Mouse (Mus musculus) common myeloid progenitor, adult 5-6 weeks (primary cell): ENCODE results near the gene Nefh. TPM values are rescaled to one million over a fixed set of nuclear protein-coding genes. Genes with fewer than 3 reads are reported as not detected.

Experiments used
- ATAC-seq: replicated peaks from 2 replicates; pipeline ENCODE4 v1.8.0; 2016; ENCODE audit warnings: low read depth, mild to moderate bottlenecking, moderate TSS enrichment, inconsistent platforms; ENCODE audit not compliant: poor library complexity, severe bottlenecking
- total RNA-seq: library from RNA; stranded (forward); fragments of 200-1000, 187-1606 nt; gene quantifications from 2 replicates; pipeline ENCODE4 v1.2.3, GENCODE M21; 2017

The Nefh gene
- total RNA-seq = 12.6 and 16.7 TPM in 2 replicates

GRCm38 (mm10) chr11:4947813-4948174 is at the start of gene Nefh:
Gene Nefh (minus strand): TSS chr11:4948064.
- no peak for ATAC-seq

- no peak for ATAC-seq
These were observed 48.8 kb upstream of the Nefh start for GRCm38 (mm10) chr11:4996621-4997199.

- no peak for ATAC-seq
These were observed 47.8 kb upstream of the Nefh start for GRCm38 (mm10) chr11:4995676-4996075.

- no peak for ATAC-seq
These were observed 44.6 kb upstream of the Nefh start for GRCm38 (mm10) chr11:4992471-4992870.

GRCm38 (mm10) chr11:4989187-4989586 is 41.3 kb upstream of the Nefh start:
- ATAC-seq = peak; percentile 64

- ATAC-seq = no peak
These were observed 39.6 kb upstream of the Nefh start for GRCm38 (mm10) chr11:4987487-4987852.

DNA sequence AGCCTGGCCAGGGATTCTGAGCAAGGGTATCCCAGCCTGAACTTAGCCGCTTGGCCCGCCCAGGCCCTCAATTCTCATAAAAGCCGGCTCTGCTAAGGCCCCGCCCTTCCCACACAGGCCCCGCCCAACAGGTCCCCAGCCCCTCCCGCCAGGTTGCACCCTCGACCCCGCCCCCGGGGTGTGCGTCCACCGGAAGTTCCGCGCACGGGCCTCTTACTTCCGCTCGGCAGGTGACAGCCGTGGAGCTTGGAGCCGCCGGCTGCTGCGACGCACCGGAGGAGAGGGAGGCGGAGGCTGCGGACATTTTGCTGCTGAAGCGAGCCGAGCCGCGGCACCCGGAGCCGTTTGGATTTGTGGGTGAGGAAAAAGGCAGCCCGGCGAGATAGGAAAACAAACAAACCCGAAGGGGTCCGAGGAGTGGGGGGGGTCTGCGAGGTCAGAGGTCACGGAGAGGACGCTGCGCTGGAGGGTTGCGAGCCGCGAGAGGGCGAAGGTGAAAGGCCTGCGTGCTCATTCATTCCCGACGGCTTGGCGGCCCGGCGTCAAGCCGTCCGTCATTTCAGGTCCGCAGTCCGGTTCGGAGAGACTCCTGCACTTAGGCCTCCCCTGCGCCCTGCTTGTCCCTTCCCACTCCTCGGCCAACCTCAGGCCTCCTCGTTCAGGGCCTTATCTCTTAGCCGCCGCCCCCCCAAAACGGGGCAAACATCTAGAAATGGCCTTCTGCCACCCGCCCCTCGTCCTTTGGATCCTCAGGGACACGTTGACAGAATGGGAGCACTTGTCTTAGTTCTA is 39.0 kb upstream of the Nefh start, which contains the start of gene Ap1b1:
Gene Ap1b1 (plus strand): TSS at position 130 of the 792 bp plus-strand sequence.
- ATAC-seq = peak; percentile 67

GRCm38 (mm10) chr11:4984799-4985198 is 36.9 kb upstream of the Nefh start:
- no peak for ATAC-seq

- ATAC-seq = peak; percentile 53
These were observed 36.4 kb upstream of the Nefh start for GRCm38 (mm10) chr11:4984249-4984648.

- ATAC-seq = no peak
These were observed 35.7 kb upstream of the Nefh start for GRCm38 (mm10) chr11:4983538-4983937.

- no peak for ATAC-seq
These were observed 35.1 kb upstream of the Nefh start for GRCm38 (mm10) chr11:4983010-4983409.

DNA sequence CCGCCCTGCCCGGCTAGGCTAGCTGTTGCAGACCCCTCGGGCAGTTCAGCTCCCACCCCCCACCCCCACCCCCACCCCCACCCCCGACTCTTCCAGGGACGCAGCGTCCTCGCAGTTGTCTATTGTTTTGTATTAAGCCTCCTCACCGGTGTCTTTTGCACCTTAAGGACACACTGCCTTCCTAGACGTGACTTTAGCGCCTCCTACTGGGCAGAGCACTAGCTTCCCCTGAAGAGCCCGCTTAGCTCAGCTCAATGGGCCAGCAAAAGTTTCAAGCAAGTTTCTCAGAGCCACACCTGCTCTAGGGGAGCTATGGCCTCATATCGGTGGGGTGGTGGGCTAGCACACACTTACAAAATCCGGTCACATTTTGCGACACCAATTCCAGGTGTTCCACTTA is 27.8 kb upstream of the Nefh start:
- ATAC-seq = peak; percentile 37; the same call in 1 of the 2 replicates

DNA sequence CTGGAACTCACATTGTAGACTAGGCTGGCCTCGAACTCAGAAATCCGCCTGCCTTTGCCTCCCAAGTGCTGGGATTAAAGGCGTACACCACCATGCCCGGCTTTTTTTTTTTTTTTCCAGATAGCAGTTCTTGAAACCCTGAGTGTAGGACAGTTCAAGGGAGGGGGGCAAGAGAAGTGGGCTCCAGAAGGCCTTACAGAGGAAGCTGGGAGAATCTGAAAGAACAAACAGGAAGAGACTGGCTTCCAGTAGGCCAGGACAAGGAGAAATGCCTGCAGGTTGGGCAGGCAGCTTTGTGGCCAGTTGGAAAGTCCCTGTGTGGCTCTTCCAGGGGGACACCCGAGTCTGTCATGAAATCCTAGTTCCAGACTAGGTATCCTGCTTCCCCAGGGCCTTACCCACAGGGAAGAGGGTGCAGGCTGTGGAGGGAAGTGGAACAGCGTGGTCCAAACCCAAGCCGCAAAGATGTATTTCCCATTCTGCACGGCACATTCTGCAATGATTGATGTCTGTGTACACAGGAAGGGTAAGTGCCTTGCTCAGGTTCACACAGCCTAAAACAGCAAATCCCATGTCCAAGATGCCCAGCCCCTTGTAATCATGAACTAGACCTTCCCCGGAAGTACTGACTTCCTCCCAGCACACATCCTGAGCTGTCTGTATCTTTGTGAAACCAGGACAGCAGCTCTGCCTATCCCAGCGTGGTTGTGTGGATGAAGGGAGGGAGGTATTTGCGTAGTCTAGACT is 26.7 kb upstream of the Nefh start:
- peak; percentile 66 for ATAC-seq

- no peak; the same call in 1 of the 2 replicates for ATAC-seq
These were observed 26.0 kb upstream of the Nefh start for GRCm38 (mm10) chr11:4973871-4974256.

DNA sequence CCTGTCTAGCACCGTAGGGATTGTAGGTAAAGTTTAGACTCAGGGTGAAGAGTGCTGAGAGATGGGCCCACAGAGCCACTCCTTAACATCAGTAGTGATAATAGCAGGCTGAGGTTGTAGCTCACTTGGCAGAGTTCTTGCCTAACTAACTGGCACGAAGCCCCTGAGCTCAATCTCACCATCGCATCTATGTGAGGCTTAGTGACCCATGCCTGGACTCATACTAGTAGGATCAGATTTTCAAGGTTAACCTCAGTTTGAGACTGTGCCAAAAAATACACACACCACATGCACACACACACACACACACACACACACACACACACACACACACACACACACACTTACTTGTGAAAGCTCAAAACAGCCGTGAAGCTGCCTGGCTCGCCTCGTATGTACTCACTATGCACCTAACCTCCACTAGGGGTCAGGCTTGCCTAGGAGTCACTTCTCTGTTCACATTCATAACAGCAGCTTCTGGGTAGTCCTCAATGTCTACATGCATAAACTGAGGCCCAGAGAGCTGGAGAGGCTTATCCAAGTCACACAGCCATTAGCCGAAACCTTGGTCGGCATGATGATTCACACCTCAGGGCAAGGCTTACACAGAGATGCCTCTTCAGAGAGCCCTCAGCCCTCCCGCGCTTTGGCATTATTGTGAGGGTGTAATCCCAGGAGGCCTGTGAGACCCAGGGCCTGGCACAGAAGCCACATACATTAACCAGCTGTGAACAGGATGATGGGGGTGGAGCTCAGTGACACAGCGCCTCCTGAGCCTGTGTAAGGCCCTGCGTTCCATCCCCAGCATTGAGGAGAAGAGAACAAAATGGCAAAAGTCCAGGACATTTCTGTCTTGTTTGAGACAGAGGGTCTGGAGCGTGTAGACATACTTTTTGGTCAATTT is 25.4 kb upstream of the Nefh start:
- ATAC-seq = peak; percentile 73

DNA sequence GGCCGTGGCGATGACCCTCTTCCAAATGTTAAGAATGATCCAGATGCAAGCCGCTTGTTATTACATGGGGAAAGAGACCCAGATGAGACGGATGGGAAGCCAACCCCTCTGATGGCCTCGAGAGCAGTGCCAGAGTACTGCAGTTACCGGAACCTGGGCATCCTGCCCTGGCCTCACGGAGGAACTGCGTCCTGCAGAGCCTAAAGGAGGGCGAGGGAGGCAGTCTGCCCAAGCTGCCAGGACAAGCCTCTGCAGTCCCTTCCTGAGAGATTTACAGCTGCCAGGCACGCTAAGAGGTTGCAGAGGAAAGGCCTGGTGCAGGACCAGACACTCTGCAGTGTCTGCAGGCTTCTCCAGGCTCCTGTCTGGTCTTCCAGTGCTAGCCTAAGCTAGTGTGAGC is 20.5 kb upstream of the Nefh start:
- no peak for ATAC-seq

DNA sequence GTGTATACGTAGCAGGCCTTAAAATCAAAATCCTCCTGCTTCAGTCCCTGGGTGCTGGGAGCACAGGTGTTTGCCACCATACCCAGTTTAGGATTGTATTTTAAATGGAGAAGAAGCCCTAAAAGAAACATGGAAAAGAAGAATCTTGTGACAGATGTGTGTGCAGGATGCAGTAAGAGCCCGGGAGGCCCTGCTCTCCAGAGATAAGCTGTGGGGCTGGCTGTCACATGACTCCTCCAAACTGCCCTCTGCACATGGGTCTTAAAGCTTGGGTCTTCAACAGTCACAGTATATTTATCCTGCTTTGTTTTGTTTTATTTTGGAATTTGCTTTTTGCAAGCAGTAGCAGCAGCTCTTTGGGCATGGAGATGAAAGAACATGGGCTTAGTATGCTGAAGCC is 19.7 kb upstream of the Nefh start:
- ATAC-seq = peak; percentile 63

DNA sequence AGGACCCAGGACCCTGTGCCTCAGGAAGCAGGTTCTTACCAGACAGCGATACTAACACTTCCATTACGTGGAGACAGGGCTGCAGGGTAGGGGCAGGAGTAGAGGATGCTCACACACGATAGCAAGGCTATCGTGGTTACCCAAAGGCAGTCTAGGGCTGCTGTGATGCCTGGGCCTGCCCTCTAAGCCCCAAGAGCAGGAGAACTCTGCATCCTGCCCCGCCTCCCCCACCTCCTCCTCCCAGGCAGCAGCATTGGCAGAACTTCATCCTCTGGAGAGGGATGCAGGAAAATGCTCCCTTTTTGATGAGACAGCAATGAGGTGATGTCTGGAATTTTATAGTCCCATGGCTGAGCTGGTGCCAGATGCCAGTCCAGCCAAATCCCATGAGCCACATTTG is 19.0 kb upstream of the Nefh start:
- peak; percentile 66 for ATAC-seq

GRCm38 (mm10) chr11:4966325-4966724 is 18.5 kb upstream of the Nefh start:
- ATAC-seq = no peak
